Mouse (Mus musculus) activated CD4-positive, CD25-positive, alpha-beta regulatory T cell, adult 4 months (primary cell): ENCODE data around the gene Gm20896. TPM values are rescaled to one million over a fixed set of nuclear protein-coding genes. Genes with fewer than 3 reads are reported as not detected.
"Not testable (repeated sequence)": the region's sequence is repeated elsewhere in the genome, so short reads cannot be mapped to it uniquely, and the experiment has no call there.

Experiments used
- ATAC-seq: one replicate; pipeline ENCODE4 v1.8.0; 2017
- polyA plus RNA-seq, 2 experiments: library from polyadenylated mRNA; unstranded; fragments of 100-300 nt; shearing (Covaris generic); gene quantifications; one replicate each; pipeline ENCODE4 v1.2.1; 2017

Gm20896 gene
- not detected for polyA plus RNA-seq

GRCm38 (mm10) chrY:35921426-35921825 lies at the start of gene Gm20896:
Gene Gm20896, minus strand, starts transcription at chrY:35921526.
- ATAC-seq = not testable (repeated sequence)
